Comparison of ENCODE assay signal across 17 mouse cellular contexts in genomic region chr1:94140518-94140917, GRCm38 (mm10).
"Had no signal": no experiment of that assay in that cellular context is flagged by ENCODE, and none has a peak within 500 bp of the region (broad histone marks: within the 10 kb centered on the region; RNA-seq: fewer than 3 reads in every experiment).

No protein-coding gene starts in this region.

- H3K4me3 ChIP-seq: lung, embryonic 15.5 days; megakaryocyte, embryonic 14.5 days; midbrain, embryonic 13.5 days; midbrain, embryonic 15.5 days; neural tube, embryonic 12.5 days; stomach, embryonic 15.5 days had no signal

- H3K4me1 ChIP-seq: lung, embryonic 15.5 days; megakaryocyte, embryonic 14.5 days; midbrain, embryonic 13.5 days; midbrain, embryonic 15.5 days; neural tube, embryonic 12.5 days; stomach, embryonic 15.5 days had no signal

- DNase-seq: lung, adult 2 months; lung, postnatal 14 days; lung, postnatal 36 days; right cerebral cortex, postnatal 14 days; thymus, adult 2 months; thymus, postnatal 25 days; thymus, postnatal 4 days had no signal

- H3K9ac ChIP-seq: lung, embryonic 15.5 days; midbrain, embryonic 13.5 days; midbrain, embryonic 15.5 days; neural tube, embryonic 12.5 days; stomach, embryonic 15.5 days had no signal

- ATAC-seq: lung, postnatal 0 days; midbrain, embryonic 13.5 days; midbrain, embryonic 15.5 days had no signal

- H3K9me3 ChIP-seq: lung, embryonic 15.5 days; midbrain, embryonic 13.5 days; midbrain, embryonic 15.5 days; stomach, embryonic 15.5 days had no signal

- H3K27ac ChIP-seq: lung, embryonic 15.5 days; macrophage; midbrain, embryonic 13.5 days; midbrain, embryonic 15.5 days; neural tube, embryonic 12.5 days; stomach, embryonic 15.5 days; stomach, postnatal 0 days had no signal

- H3K4me2 ChIP-seq: lung, embryonic 15.5 days; midbrain, embryonic 11.5 days; midbrain, embryonic 13.5 days; midbrain, embryonic 15.5 days; neural tube, embryonic 12.5 days; stomach, embryonic 15.5 days had no signal

- H3K36me3 ChIP-seq: lung, embryonic 15.5 days; midbrain, embryonic 13.5 days; midbrain, embryonic 15.5 days; neural tube, embryonic 12.5 days; stomach, embryonic 15.5 days had no signal

- H3K27me3 ChIP-seq: lung, embryonic 15.5 days; megakaryocyte, embryonic 14.5 days; midbrain, embryonic 13.5 days; midbrain, embryonic 15.5 days; neural tube, embryonic 12.5 days; stomach, embryonic 15.5 days had no signal
